Mouse (Mus musculus) heart, adult 2 months (tissue): ENCODE data around the gene Gm17190. TPM values are rescaled to one million over a fixed set of nuclear protein-coding genes. Genes with fewer than 3 reads are reported as not detected.

Experiments
- DNase-seq, 2 experiments: peaks; one replicate each; pipeline ENCODE4 v3.0.0; 2021
- H3K27ac ChIP-seq: fragments of 200-600 bp; 2 replicates; pipeline ENCODE4 v1.8.1; 2022
- H3K27me3 ChIP-seq: fragments of 200-500 bp; 2 replicates; pipeline ENCODE4 v1.6.1; 2012; ENCODE audit warnings: mild to moderate bottlenecking, low read length, inconsistent platforms, mixed read lengths; ENCODE audit not compliant: control insufficient read depth, insufficient read depth
- H3K36me3 ChIP-seq: fragments of 200-500 bp; 2 replicates; pipeline ENCODE4 v1.6.1; 2012; ENCODE audit warnings: low read length, inconsistent platforms; ENCODE audit not compliant: control insufficient read depth, insufficient read depth
- H3K4me1 ChIP-seq: fragments of 200-500 bp; 2 replicates; pipeline ENCODE4 v1.6.1; 2011; ENCODE audit warnings: low read length; ENCODE audit not compliant: control insufficient read depth, insufficient read depth
- H3K4me3 ChIP-seq: fragments of 200-600 bp; 2 replicates; pipeline ENCODE4 v1.8.1; 2022
- H3K79me2 ChIP-seq: fragments of 200-500 bp; replicated peaks from 2 replicates; pipeline ENCODE4 v1.6.1; 2012; ENCODE audit warnings: mild to moderate bottlenecking, inconsistent platforms, low read length, moderate library complexity, mixed read lengths; ENCODE audit not compliant: control insufficient read depth, insufficient read depth
- H3K9ac ChIP-seq: fragments of 200-500 bp; 2 replicates; pipeline ENCODE4 v1.6.1; 2012; ENCODE audit warnings: low read depth, mild to moderate bottlenecking, control low read depth, inconsistent platforms, low read length, mixed read lengths
- CTCF ChIP-seq: fragments of 200-600 bp; IDR thresholded peaks from 2 replicates; pipeline ENCODE4 v1.8.1; 2022; ENCODE audit warnings: antibody characterized with exemption, mild to moderate bottlenecking, moderate library complexity
- EP300 ChIP-seq: fragments of 200-500 bp; IDR thresholded peaks from 2 replicates; pipeline ENCODE4 v1.6.1; 2011; ENCODE audit warnings: low read depth, low read length, control low read depth; ENCODE audit not compliant: insufficient read depth
- POLR2A ChIP-seq: fragments of 200-500 bp; IDR thresholded peaks from 2 replicates; pipeline ENCODE4 v1.6.1; 2011; ENCODE audit warnings: mild to moderate bottlenecking, low read depth, low read length, control low read depth; ENCODE audit not compliant: insufficient read depth
- WGBS: fragments of 180-500 bp; shearing (Covaris S2); methylation state at CpG from one replicate; pipeline ENCODE4 v1.1.7; 2018; 5-methylcytosine and 5-hydroxymethylcytosine counted together
- intact Hi-C: fragments of 180-260 bp; cut with DNase I; formaldehyde crosslinking; loops from one replicate; pipeline ENCODE4 v1.15.1; 2025
- polyA plus RNA-seq: library from polyadenylated mRNA; depleted of rRNA; stranded (reverse); fragments of >200 nt; gene quantifications from 2 replicates; pipeline ENCODE4 v1.2.3, GENCODE M21; 2012; rRNA removed
- total RNA-seq, 2 experiments: library from RNA; stranded (reverse); gene quantifications; 2 replicates each; pipeline ENCODE4 v1.2.3; 2021

The Gm17190 gene
- total and polyA plus RNA-seq, 3 experiments, result not detected

DNA sequence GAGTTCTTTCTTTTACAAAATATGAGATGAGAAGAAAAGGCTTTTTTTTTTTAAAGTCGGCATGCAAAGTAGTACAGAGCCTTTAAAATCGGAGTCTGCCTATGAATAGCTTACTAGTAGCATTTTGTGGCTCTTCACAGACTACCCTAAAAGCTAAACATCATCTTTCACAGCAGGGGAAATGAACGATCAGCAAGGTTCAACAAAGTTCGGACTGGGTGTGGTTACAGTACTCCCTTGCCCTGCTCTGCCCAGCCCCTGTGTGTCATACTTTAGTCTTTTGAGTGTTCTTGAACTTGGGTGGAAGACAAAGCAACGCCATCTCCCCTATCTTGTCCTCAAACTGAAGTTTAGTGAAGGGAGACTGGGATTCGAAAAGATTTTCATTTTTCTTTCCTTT lies 44.8 kb downstream of the Gm17190 start:
- intact Hi-C loops, result no loop called here
- Histone ChIP-seq H3K36me3 (no peaks in the 10 kb centered on the region), H3K27me3 (peaks cover 6% of the 10 kb centered on the region), H3K9ac (no peak overlapping the region), H3K79me2 (no peaks in the 10 kb centered on the region), H3K4me3 (no peak overlapping the region), H3K27ac (no peak overlapping the region), H3K4me1 (no peaks in the 10 kb centered on the region; the same call in 1 of the 2 replicates)
- no peak for TF ChIP-seq POLR2A
- TF ChIP-seq CTCF, result no peak
- no peak for TF ChIP-seq EP300
- DNase-seq, result no peak
- WGBS, result 72% methylated on average over 6 of the region's 6 CpGs

DNA sequence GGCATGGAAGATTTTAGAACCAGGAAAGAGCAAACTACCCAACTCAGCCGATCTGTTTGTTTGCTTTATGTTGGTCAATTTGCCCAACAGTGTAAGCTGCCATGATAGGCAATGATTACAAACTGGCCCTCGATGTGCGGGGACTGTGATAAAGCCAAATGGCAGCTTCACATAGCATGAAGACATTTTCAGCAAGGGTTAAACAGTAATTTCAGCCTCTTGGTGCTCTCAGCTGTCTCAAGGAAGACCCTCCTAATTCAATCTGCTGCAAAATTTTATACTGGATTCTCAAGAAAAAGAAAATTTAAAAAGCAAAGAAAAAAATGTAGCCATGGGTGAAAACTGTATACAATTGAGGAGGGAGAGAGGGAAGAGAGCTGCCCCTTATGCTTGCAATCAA lies 47.2 kb downstream of the Gm17190 start:
- Histone ChIP-seq H3K36me3 (no peaks in the 10 kb centered on the region), H3K79me2 (no peaks in the 10 kb centered on the region), H3K27me3 (peaks cover 12% of the 10 kb centered on the region), H3K4me3 (no peak overlapping the region), H3K9ac (no peak overlapping the region), H3K4me1 (no peaks in the 10 kb centered on the region; the same call in 1 of the 2 replicates), H3K27ac (no peak overlapping the region)
- no peak for TF ChIP-seq POLR2A
- TF ChIP-seq CTCF, result no peak
- intact Hi-C loops, result no loop called here
- WGBS, result 72% methylated on average over 3 of the region's 3 CpGs
- DNase-seq, result no peak

DNA sequence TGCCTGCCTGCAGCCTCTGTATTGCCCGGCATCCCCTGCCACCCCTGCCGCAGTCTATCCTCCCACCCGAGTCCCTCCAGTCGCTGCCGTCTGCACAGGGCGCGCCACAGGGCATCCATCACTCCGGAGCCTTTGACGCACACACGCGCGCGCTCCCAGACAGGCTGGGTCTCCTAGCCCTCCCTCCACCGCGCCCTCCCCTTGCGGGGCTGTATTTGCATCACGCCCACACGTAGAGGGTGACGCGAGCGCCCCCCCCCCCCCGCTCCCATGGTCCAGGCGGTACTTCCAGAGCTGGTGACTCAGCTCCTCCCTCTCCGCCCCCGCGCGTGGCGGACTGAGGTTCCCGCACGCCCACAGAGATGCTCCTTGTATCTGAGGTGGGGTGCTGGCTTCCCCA lies 49.2 kb downstream of the Gm17190 start:
- Histone ChIP-seq H3K27ac (no peak overlapping the region), H3K9ac (no peak overlapping the region), H3K4me3 (no peak overlapping the region), H3K4me1 (no peaks in the 10 kb centered on the region), H3K36me3 (no peaks in the 10 kb centered on the region), H3K79me2 (no peaks in the 10 kb centered on the region), H3K27me3 (peaks cover 12% of the 10 kb centered on the region)
- DNase-seq, result peak in 1 of 2 experiments; percentile 2
- intact Hi-C loops, result no loop called here
- 2% methylated on average over 22 of the region's 30 CpGs for WGBS
- TF ChIP-seq POLR2A (no peak), EP300 (no peak), CTCF (no peak)

DNA sequence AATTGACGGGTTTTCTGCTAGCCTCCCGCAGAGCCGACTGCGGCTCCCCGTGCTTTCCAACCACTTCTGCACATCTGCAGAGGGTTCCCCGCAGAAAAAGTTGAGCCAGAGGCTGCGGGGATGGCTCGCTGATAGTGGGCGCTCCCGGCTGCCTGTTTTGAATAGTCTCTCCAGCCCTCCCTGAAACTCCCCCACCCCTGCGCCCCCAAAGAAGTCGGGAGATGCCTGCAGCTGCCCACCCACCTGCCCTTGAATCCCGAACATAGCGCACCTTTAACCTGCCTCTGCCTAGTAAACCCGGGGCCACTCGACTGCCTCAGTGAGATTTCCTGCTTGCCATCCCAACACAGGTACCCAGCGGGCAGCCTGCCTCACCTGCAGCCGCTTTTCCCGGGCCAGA lies 50.1 kb downstream of the Gm17190 start:
- Histone ChIP-seq H3K27ac (no peak overlapping the region), H3K36me3 (no peaks in the 10 kb centered on the region), H3K9ac (no peak overlapping the region), H3K4me1 (no peaks in the 10 kb centered on the region), H3K79me2 (no peaks in the 10 kb centered on the region), H3K4me3 (no peak overlapping the region), H3K27me3 (peaks cover 12% of the 10 kb centered on the region)
- no peak for TF ChIP-seq EP300
- TF ChIP-seq CTCF, result no peak
- no peak for TF ChIP-seq POLR2A
- 2% methylated on average over 19 of the region's 19 CpGs for WGBS
- intact Hi-C loops, result no loop called here
- no peak for DNase-seq

DNA sequence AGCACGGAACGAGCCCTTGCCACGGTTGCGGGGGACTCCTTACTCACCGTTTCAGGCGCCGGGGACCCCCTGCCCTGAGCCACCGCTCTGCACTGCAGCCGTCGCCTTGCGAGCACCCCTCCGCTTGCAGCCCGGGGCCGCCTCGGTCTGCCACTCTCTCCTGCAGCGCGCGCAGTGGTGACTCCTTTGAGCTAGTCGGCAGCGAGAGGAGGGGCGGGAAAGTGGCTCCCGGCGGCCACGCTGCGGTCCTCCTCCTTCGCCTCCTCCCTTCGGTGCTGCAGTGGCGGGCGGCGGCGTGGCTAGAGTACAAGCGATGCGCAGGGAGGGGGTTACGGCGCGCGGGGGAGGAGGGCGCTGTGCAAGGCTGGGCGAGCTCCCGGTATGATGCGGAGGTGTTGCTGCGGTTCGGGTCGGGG lies 50.6 kb downstream of the Gm17190 start, which contains the start of gene Sv2c:
Sv2c (minus strand) TSS at position 177 of the 416 bp plus-strand sequence.
- H3K79me2 ChIP-seq, result no peaks in the 10 kb centered on the region
- intact Hi-C loops, result no loop called here
- DNase-seq, result no peak
- no peak within 1 kb of the TSS for H3K9ac ChIP-seq
- under 1% methylated on average over 27 of the region's 44 CpGs for WGBS
- no peak within 1 kb of the TSS for H3K4me3 ChIP-seq
- no peaks in the 10 kb centered on the region for H3K4me1 ChIP-seq
- H3K27ac ChIP-seq, result no peak within 1 kb of the TSS
- no peak for TF ChIP-seq CTCF
- no peak for TF ChIP-seq POLR2A
- TF ChIP-seq EP300, result no peak
- peaks cover 12% of the 10 kb centered on the region for H3K27me3 ChIP-seq
- H3K36me3 ChIP-seq, result no peaks in the 10 kb centered on the region

Other genes with a start within 250 kb of the Gm17190 start
- gene Iqgap2, start 190.1 kb upstream of the Gm17190 start, total RNA-seq, result 1 to 10 TPM; 2.2 to 2.5 TPM
- 0.61 and 1.1 TPM in 2 replicates for gene Iqgap2, start 190.1 kb upstream of the Gm17190 start, polyA plus RNA-seq
- gene Gm20075, start 678 bp upstream of the Gm17190 start, total RNA-seq, result 10 to 100 TPM; 10.1 to 11.8 TPM
- gene Gm20075, start 678 bp upstream of the Gm17190 start, polyA plus RNA-seq, result 2.4 and 5.9 TPM in 2 replicates
- gene Sv2c, start 50.5 kb downstream of the Gm17190 start, total RNA-seq, result under 1 TPM; 0.23 to 0.48 TPM
- 0.41 and 0.44 TPM in 2 replicates for gene Sv2c, start 50.5 kb downstream of the Gm17190 start, polyA plus RNA-seq